Mouse (Mus musculus): ENCODE data around the gene Gbx1. TPM values are rescaled to one million over a fixed set of nuclear protein-coding genes. Genes with fewer than 3 reads are reported as not detected.

Gene Gbx1
- polyA plus RNA-seq, 1 experiment from 2014 or later: not detected

GRCm38 (mm10) chr5:24530042-24530689, 3.2 kb upstream of the Gbx1 start:
- WGBS: 18% methylated on average over 24 of the region's 24 CpGs
- no peak overlapping the region for H3K4me3 ChIP-seq (ENCODE audit: low read length)
- H3K9ac ChIP-seq (ENCODE audit: low read length): no peak overlapping the region
- no peak overlapping the region for H3K27ac ChIP-seq (ENCODE audit: low read length)
- H3K36me3 ChIP-seq (ENCODE audit: control insufficient read depth, insufficient read depth): no peaks in the 10 kb centered on the region
- H3K9me3 ChIP-seq (replicated peaks; ENCODE audit: control insufficient read depth, low read length): no peaks in the 10 kb centered on the region
- no peak overlapping the region for H3K4me2 ChIP-seq (ENCODE audit: low read depth, low read length)
- H3K4me1 ChIP-seq (ENCODE audit: control insufficient read depth, insufficient read depth, low read length): peaks cover 11% of the 10 kb centered on the region
- ATAC-seq (replicated peaks; ENCODE audit: extremely low read depth, insufficient read depth, low FRiP score): peak; percentile 28; the same call in 1 of the 2 replicates
- H3K27me3 ChIP-seq (ENCODE audit: control insufficient read depth, insufficient read depth, low read length): peaks cover 57% of the 10 kb centered on the region

GRCm38 (mm10) chr5:24527780-24528179, 778 bp upstream of the Gbx1 start:
- Histone ChIP-seq H3K27ac (ENCODE audit: low read length) (no peak overlapping the region), H3K4me2 (ENCODE audit: low read depth, low read length) (no peak overlapping the region), H3K4me1 (ENCODE audit: control insufficient read depth, insufficient read depth, low read length) (peaks cover 11% of the 10 kb centered on the region), H3K4me3 (ENCODE audit: low read length) (no peak overlapping the region), H3K36me3 (ENCODE audit: control insufficient read depth, insufficient read depth) (no peaks in the 10 kb centered on the region), H3K9ac (ENCODE audit: low read length) (no peak overlapping the region), H3K9me3 (replicated peaks; ENCODE audit: control insufficient read depth, low read length) (no peaks in the 10 kb centered on the region), H3K27me3 (ENCODE audit: control insufficient read depth, insufficient read depth, low read length) (peaks cover 81% of the 10 kb centered on the region)
- ATAC-seq (replicated peaks; ENCODE audit: extremely low read depth, insufficient read depth, low FRiP score): no peak
- WGBS: 18% methylated on average over 6 of the region's 6 CpGs

GRCm38 (mm10) chr5:24526190-24526888, 663 bp downstream of the Gbx1 start:
- Histone ChIP-seq H3K4me3 (ENCODE audit: low read length) (peak overlapping the region; percentile 56), H3K27ac (ENCODE audit: low read length) (no peak overlapping the region), H3K9ac (ENCODE audit: low read length) (peak overlapping the region; percentile 41; the same call in 1 of the 2 replicates), H3K4me1 (ENCODE audit: control insufficient read depth, insufficient read depth, low read length) (peaks cover 11% of the 10 kb centered on the region), H3K36me3 (ENCODE audit: control insufficient read depth, insufficient read depth) (no peaks in the 10 kb centered on the region), H3K27me3 (ENCODE audit: control insufficient read depth, insufficient read depth, low read length) (peaks cover 83% of the 10 kb centered on the region), H3K9me3 (replicated peaks; ENCODE audit: control insufficient read depth, low read length) (no peaks in the 10 kb centered on the region), H3K4me2 (ENCODE audit: low read depth, low read length) (peak overlapping the region; percentile 81)
- 1% methylated on average over 80 of the region's 109 CpGs for WGBS
- no peak for ATAC-seq (replicated peaks; ENCODE audit: extremely low read depth, insufficient read depth, low FRiP score)

- Histone ChIP-seq H3K9me3 (replicated peaks; ENCODE audit: control insufficient read depth, low read length) (no peaks in the 10 kb centered on the region), H3K36me3 (ENCODE audit: control insufficient read depth, insufficient read depth) (no peaks in the 10 kb centered on the region), H3K4me3 (ENCODE audit: low read length) (peak overlapping the region; percentile 56), H3K27me3 (ENCODE audit: control insufficient read depth, insufficient read depth, low read length) (peaks cover 76% of the 10 kb centered on the region), H3K4me2 (ENCODE audit: low read depth, low read length) (peak overlapping the region; percentile 81; the same call in 1 of the 2 replicates), H3K9ac (ENCODE audit: low read length) (no peak overlapping the region), H3K27ac (ENCODE audit: low read length) (no peak overlapping the region), H3K4me1 (ENCODE audit: control insufficient read depth, insufficient read depth, low read length) (peaks cover 11% of the 10 kb centered on the region)
- 5% methylated on average over 34 of the region's 34 CpGs for whole genome bisulfite sequencing
- ATAC-seq (replicated peaks; ENCODE audit: extremely low read depth, insufficient read depth, low FRiP score): no peak
Observed at GRCm38 (mm10) chr5:24525360-24526189, 1.4 kb downstream of the Gbx1 start.

- no peak overlapping the region for H3K27ac ChIP-seq (ENCODE audit: low read length)
- no peak overlapping the region for H3K4me3 ChIP-seq (ENCODE audit: low read length)
- no peaks in the 10 kb centered on the region for H3K36me3 ChIP-seq (ENCODE audit: control insufficient read depth, insufficient read depth)
- WGBS: 25% methylated on average over 4 of the region's 4 CpGs
- H3K4me2 ChIP-seq (ENCODE audit: low read depth, low read length): no peak overlapping the region
- H3K27me3 ChIP-seq (ENCODE audit: control insufficient read depth, insufficient read depth, low read length): peaks cover 73% of the 10 kb centered on the region
- ATAC-seq (replicated peaks; ENCODE audit: extremely low read depth, insufficient read depth, low FRiP score): no peak
- no peak overlapping the region for H3K9ac ChIP-seq (ENCODE audit: low read length)
- H3K9me3 ChIP-seq (replicated peaks; ENCODE audit: control insufficient read depth, low read length): no peaks in the 10 kb centered on the region
- peaks cover 11% of the 10 kb centered on the region for H3K4me1 ChIP-seq (ENCODE audit: control insufficient read depth, insufficient read depth, low read length)
Observed at GRCm38 (mm10) chr5:24524522-24524921, 2.5 kb downstream of the Gbx1 start.

GRCm38 (mm10) chr5:24523806-24524205, 3.2 kb downstream of the Gbx1 start:
- Histone ChIP-seq H3K27me3 (ENCODE audit: control insufficient read depth, insufficient read depth, low read length) (peaks cover 66% of the 10 kb centered on the region), H3K36me3 (ENCODE audit: control insufficient read depth, insufficient read depth) (no peaks in the 10 kb centered on the region), H3K9me3 (replicated peaks; ENCODE audit: control insufficient read depth, low read length) (no peaks in the 10 kb centered on the region), H3K4me2 (ENCODE audit: low read depth, low read length) (no peak overlapping the region), H3K4me3 (ENCODE audit: low read length) (no peak overlapping the region), H3K27ac (ENCODE audit: low read length) (no peak overlapping the region), H3K4me1 (ENCODE audit: control insufficient read depth, insufficient read depth, low read length) (peaks cover 11% of the 10 kb centered on the region), H3K9ac (ENCODE audit: low read length) (no peak overlapping the region)
- no peak for ATAC-seq (replicated peaks; ENCODE audit: extremely low read depth, insufficient read depth, low FRiP score)
- 60% methylated on average over 8 of the region's 8 CpGs for WGBS

GRCm38 (mm10) chr5:24521366-24521765, 5.6 kb downstream of the Gbx1 start:
- Histone ChIP-seq H3K27me3 (ENCODE audit: control insufficient read depth, insufficient read depth, low read length) (peaks cover 51% of the 10 kb centered on the region), H3K36me3 (ENCODE audit: control insufficient read depth, insufficient read depth) (no peaks in the 10 kb centered on the region), H3K4me2 (ENCODE audit: low read depth, low read length) (no peak overlapping the region), H3K4me3 (ENCODE audit: low read length) (no peak overlapping the region), H3K4me1 (ENCODE audit: control insufficient read depth, insufficient read depth, low read length) (peaks cover 4% of the 10 kb centered on the region), H3K9ac (ENCODE audit: low read length) (no peak overlapping the region), H3K27ac (ENCODE audit: low read length) (no peak overlapping the region), H3K9me3 (replicated peaks; ENCODE audit: control insufficient read depth, low read length) (no peaks in the 10 kb centered on the region)
- 63% methylated on average over 8 of the region's 8 CpGs for WGBS
- no peak for ATAC-seq (replicated peaks; ENCODE audit: extremely low read depth, insufficient read depth, low FRiP score)

- H3K36me3 ChIP-seq (ENCODE audit: control insufficient read depth, insufficient read depth): no peaks in the 10 kb centered on the region
- H3K4me1 ChIP-seq (ENCODE audit: control insufficient read depth, insufficient read depth, low read length): no peaks in the 10 kb centered on the region
- H3K4me3 ChIP-seq (ENCODE audit: low read length): no peak overlapping the region
- no peak overlapping the region for H3K9ac ChIP-seq (ENCODE audit: low read length)
- H3K4me2 ChIP-seq (ENCODE audit: low read depth, low read length): no peak overlapping the region
- ATAC-seq (replicated peaks; ENCODE audit: extremely low read depth, insufficient read depth, low FRiP score): peak; percentile 60; the same call in 1 of the 2 replicates
- no peak overlapping the region for H3K27ac ChIP-seq (ENCODE audit: low read length)
- H3K9me3 ChIP-seq (replicated peaks; ENCODE audit: control insufficient read depth, low read length): no peaks in the 10 kb centered on the region
- H3K27me3 ChIP-seq (ENCODE audit: control insufficient read depth, insufficient read depth, low read length): peaks cover under 1% of the 10 kb centered on the region; the same call in 1 of the 2 replicates
- WGBS: 35% methylated on average over 8 of the region's 8 CpGs
Observed at GRCm38 (mm10) chr5:24512271-24512670, 14.7 kb downstream of the Gbx1 start.
